Mouse (Mus musculus) megakaryocyte progenitor cell, adult 5-6 weeks (primary cell): ENCODE measurements around the gene Hoxc8. TPM values are rescaled to one million over a fixed set of nuclear protein-coding genes. Genes with fewer than 3 reads are reported as not detected.

Experiments
- ATAC-seq: replicated peaks from 2 replicates; pipeline ENCODE4 v1.8.0; 2016; ENCODE audit warnings: mild to moderate bottlenecking, moderate TSS enrichment, inconsistent platforms; ENCODE audit not compliant: poor library complexity
- total RNA-seq, 2 experiments: library from RNA; stranded (forward) in 1 of 2; stranded (reverse) in 1 of 2; fragments of 157-497, 149-512 nt in 1 of 2; fragments of 200-1000 nt in 1 of 2; gene quantifications; 2 replicates each; pipeline versions ENCODE4 v1.2.3 to v1.2.4; 2015 to 2017

Gene Hoxc8
- total RNA-seq, 2 experiments from 2014 or later, result not detected

DNA sequence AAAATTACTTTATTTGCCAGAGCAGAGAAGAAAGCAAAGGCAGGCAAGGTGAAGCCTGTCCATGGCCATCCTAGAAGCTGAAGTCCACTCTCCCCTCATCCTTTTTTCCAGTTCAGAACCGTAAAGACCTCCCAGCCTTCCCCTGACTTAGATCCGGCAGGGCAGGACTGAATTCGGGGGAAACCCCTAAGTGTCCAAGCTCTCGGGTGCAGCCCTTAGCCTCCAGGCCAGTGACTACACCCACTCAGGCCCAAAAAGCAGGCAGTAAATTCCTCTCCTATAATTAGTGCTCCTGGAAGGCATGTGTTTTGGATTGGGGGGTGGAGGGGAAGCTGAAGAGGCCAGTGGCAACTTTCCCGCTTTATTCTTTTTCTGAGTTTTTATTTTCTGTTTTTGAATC is 15.4 kb downstream of the Hoxc8 start:
- no peak for ATAC-seq

DNA sequence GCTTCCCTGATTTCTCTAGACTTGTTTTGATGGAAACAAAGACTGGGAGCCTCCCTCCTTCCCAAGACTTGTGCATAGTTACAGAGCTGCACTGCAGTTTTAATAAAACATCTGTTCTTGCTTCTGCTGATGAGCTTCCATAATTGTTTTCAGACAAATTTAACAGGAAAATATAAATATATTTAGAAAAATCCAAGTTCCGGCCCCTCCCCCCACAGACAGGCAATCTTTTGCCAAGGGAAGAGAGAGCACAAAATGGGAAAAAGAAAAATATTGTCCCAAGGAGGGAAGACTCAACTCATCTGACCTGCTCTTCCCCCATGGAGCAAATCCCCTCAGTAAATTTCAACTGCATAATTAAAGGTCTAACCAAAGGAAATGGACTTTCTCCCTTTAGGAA is 15.9 kb downstream of the Hoxc8 start:
- ATAC-seq, result no peak

DNA sequence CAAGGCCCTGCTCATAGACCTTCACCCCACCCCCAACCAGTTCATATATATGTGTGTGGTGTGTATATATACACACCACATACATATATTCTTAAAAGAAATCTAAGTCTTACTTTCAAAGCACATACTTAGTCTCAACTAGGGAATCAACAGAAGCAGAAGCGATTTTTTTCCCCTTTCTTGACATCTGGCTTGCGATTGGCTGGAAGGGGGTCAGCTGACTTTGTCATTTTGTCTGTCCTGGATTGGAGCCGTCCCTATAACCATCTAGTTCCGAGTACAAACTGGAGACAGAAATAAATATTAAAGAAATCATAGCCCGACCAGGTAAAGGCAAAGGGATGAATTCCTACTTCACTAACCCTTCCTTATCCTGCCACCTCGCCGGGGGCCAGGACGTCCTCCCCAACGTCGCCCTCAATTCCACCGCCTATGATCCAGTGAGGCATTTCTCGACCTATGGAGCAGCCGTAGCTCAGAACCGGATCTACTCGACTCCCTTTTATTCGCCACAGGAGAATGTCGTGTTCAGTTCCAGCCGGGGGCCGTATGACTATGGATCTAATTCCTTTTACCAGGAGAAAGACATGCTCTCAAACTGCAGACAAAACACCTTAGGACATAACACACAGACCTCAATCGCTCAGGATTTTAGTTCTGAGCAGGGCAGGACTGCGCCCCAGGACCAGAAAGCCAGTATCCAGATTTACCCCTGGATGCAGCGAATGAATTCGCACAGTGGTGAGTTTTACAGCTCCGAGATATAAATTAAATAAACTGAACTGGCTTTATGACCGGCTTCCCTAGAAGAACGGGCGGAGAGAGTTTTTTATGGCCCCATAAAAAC is 19.1 kb downstream of the Hoxc8 start:
- ATAC-seq, result no peak

DNA sequence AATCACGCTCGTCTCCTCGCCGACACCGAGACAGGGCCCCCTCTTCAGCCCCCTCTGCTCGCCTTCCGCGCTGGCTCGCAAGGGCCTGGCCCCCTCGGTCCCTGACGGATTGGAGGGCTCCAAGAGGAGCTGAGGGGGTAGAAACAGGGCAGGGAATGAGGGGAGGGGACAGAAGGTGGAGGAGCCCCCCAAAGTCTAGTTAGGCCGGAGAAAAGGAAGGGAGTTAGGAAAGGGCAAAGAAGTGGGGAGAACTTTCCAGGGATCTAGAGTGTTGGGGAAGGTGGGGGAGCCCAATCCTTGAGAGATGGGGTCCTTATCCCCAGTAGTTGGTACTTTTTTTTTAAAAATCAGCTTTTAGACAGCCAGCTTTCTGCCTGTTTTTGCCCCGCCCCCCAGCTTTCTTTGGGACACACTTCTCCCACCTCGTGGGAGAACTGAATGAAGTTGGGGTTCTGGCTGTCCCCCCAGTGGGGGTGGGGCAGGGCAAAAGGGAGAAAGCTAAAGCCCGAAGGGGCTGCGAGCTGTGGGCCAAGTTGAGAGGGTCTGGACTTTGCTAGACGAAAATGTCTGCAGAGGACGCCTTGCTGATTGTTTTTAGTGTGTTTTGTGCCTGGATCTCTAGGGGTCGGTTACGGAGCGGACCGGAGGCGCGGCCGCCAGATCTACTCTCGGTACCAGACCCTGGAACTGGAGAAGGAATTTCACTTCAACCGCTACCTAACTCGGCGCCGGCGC is 19.9 kb downstream of the Hoxc8 start:
- ATAC-seq, result no peak

DNA sequence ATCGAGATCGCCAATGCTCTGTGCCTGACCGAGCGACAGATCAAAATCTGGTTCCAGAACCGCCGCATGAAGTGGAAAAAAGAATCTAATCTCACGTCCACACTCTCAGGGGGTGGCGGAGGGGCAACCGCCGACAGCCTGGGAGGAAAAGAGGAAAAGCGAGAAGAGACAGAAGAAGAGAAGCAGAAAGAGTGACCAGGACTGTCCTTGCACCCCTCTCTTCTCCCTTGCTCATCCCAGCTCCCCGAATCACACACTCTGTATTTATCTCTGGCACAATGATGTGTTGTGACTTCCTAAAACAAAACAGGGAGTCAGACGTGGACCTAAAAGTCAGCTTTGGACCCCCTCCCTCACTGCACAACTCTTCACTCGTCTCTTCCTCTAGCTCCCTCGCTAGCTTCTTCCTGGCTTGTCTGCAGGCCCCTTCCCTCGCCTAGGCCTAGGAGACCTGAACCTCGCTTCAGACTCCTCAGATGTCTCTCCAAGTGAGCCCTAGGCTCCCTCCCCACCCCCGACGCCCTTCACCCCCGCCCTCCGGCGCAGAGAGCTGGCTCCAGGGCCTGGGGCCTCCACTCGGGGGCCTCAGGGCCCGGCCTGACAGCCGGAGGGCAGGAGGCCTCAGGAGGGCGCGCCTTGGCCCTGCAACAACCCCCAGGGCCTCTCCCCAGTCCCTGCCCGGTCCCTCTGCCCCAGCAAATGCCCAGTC is 20.6 kb downstream of the Hoxc8 start:
- ATAC-seq, result no peak

DNA sequence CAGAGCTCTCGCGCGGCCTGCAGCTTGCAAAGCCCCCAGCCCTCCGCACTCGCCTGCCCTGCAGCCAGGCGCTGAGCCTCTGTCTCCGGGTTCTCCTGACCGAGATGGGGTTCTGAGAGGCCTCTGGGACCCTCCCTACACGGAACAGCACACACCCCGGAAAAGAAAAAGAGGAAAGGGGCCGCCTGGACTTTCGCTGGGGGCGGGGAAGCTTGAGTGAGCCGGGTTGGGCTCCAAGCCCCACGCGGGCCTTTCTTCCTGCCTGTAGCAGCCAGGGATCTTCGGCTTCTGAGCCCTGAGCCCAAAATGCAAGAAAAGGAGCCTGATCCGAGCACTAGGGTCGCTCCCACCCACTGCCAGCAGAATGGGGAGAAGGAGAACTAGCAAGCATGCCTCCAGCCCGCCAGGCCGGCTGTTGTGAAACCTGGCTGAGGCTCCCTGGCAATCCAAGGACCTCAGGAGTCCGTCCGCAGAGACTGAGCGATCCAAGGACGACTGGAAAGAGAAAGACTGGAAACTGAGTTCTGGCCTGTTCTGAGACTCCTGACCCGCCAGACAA is 21.6 kb downstream of the Hoxc8 start:
- ATAC-seq, result no peak

DNA sequence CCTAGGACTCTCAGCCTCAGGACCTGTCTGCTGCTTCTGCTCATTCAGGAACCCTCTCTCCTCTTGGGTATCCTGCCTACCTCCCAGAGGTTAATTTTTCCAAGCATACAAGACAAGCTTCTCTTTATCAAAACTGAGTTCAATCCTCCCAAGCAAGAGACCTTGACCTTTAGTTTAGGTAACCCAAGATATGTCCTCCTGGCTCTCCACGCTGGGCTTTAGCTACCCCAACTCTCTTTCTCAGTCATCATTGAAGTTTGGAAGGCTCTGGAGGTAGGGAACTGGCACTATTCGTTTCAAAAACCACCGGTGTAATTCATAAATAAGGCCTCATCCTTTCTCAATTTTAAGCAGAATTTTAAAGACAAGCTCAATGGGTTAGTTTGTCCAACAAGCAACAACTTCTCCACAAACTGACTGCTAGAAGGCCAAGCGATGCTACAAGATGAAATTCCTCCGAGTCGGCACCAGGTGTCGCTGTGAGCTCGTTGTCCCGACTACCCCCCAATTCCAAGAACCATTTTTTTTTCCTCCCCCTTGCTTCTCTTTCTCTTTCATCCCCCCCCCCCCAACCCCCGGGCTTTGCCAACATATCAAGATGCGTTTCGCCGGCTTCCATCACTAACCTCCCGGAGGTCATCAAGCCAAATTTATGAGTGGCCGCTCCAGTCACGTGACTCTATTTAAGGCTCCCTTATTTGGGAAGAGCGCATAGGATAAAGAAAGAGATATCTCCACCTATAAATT is 23.0 kb downstream of the Hoxc8 start:
- peak; percentile 68; the same call in 1 of the 2 replicates for ATAC-seq

DNA sequence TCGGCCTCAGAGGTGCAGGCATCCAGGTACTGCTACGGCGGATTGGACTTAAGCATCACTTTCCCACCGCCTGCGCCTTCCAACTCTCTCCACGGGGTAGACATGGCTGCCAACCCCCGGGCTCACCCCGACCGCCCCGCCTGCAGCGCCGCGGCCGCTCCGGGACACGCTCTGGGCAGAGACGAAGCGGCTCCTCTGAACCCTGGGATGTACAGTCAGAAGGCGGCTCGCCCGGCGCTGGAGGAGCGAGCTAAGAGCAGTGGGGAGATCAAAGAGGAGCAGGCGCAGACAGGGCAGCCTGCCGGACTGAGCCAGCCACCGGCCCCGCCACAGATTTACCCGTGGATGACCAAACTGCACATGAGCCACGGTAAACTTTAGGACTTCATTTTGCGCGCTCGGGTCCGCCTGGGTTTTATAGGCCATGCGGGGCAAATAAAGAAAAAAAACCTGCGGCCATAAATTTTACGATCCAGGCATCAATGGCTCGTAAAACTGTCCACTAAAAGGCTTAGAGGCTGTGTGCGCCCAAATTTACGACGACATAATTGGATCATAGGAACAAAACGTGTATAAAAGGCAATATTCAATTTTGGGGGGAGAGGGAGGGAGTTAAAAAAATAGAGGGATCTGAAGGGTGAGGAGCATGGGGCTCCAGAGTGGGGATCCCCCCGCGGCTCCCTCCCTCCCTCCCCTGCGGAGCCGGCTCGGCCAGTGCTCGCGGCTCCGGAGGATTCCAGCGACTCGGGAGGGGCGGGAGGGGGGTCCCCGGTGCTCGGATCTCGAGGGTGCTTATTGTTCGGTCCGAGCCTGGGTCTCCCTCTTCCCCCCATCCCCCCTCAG is 24.0 kb downstream of the Hoxc8 start:
- 0 out of 2 replicates have a peak, but pooled peaks have one; percentile 12 for ATAC-seq

DNA sequence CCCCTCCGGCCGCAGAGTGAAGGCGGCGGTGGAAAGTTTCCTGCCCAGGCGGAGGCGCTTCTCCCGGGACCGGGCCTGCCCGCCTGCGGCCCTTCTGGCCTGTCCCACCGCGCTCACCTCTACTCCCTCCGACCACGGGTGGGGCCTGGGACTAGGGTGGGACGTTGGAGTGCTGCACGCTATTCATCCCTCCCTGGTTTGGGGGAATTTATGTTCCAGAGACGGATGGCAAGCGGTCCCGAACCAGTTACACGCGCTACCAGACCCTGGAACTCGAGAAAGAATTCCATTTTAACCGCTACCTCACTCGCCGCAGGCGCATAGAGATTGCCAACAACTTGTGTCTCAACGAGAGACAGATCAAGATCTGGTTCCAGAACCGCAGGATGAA is 24.6 kb downstream of the Hoxc8 start:
- no peak for ATAC-seq

DNA sequence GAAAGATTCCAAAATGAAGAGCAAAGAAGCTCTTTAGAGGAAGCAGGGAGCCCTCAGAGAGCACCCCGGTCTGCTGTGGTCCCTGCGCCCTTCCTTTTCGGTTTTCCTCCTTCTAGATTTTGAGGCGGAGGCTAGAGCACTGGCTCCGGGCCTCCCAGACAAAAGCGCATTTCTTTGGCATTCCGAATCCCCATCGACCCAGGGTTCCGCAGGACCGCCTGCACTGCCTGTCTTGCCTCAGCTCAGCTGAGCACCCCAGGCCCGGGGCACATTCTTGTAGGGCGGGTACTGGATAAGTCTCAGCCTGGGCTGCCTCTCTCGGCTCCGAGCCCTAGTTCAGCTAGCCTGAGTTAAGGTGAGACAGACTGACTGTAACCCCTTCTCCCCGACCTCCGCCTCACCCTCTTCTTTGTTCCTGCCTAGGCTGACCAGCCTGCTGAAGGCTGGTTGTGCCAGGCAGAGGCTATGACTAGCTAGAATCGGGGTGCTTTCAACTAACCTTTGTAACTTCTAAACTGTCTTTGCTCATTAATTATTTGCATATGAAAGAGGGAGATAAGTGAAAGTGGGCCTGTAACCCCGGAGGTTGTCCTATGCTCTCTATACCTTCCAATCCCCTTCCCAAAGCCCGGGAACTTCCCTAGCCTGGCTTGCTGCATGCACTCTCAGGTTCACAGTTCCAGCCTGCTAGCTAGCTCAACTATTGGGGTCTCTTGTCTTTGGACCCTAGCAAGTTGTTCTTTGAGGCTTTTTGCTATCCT is 25.2 kb downstream of the Hoxc8 start:
- no peak for ATAC-seq

DNA sequence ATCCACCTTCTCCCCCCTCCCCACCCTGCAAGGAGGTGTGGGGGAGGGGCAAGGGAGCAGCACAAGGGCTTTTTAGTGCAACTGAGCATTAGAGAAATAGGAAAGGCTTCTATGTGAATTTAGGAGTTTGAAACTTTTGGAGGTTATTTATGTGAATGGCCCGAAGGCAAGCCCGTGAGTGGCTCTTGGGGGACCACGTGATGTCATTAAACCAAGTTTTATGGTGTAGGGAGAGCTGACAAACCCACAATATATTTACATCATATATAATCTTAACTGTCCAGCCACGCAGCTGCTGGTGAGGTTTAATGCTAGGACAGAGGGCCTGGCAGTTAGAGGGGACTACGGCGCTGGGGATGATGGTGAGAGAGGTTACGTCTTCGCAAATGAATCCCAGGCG is 28.2 kb downstream of the Hoxc8 start, which contains the start of gene Hoxc4:
TSS of gene Hoxc4 (plus strand) at position 299 of the 400 bp plus-strand sequence.
- ATAC-seq, result no peak

DNA sequence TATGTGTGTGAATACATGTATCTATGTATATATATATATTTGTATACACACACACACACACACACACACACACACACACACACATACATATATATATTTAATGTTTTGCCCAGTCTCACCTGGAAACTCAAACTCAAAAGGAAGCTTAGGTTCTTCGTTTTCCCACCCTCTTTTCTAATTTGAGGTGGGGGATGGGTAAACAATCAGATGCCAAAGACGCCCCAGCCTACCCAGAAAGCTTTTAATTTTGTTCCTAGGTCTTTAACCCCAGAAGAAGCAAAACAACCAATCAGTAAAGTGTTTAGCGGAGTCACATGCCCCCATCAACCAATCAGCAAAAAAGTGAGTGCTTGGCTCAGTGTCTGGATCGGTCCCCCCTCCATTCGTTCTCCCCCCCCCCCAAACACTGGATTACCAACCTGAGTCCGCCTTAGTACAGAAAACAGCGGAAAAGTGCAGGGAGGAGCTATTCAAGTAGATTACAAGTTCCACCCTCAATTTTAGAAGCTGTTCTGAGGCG is 30.6 kb downstream of the Hoxc8 start:
- ATAC-seq, result no peak

DNA sequence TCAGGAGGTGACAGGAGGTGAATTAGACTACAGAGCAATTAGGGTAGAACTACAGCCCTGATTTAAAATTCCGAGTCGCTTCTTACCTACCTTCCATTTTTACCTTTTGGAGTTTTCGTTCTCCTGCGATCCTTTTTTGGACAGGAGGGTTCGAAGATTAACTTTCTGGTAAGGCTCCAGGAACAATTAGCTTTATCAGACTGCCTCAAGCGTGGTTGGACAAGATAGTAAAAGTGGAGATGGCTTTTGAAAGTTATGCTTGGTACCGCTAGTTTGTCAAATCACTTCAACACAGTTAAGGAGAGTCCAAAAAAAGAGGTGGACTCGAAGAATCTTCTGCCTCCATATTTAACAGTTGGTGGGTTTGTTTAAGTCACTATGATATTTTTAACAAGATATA is 31.1 kb downstream of the Hoxc8 start:
- ATAC-seq, result no peak

DNA sequence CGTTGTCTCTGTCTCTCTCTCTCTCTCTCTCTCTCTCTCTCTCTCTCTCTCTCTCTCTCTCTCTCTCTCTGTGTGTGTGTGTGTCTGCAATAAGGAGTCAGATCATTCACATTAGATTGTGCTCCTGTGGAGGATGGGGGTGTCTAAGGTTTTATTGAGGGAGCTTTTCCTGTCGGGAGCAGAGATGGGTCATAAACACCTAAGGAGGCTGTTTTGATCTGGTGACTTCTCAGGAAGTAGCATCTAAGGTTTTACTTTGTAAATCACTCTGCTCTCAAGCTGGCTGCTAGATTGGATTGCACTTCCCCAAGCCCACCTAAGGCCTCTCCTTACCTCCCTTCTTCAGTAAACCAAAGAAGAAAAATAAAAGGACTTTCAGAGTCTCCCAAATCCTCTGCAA is 33.7 kb downstream of the Hoxc8 start:
- no peak for ATAC-seq

DNA sequence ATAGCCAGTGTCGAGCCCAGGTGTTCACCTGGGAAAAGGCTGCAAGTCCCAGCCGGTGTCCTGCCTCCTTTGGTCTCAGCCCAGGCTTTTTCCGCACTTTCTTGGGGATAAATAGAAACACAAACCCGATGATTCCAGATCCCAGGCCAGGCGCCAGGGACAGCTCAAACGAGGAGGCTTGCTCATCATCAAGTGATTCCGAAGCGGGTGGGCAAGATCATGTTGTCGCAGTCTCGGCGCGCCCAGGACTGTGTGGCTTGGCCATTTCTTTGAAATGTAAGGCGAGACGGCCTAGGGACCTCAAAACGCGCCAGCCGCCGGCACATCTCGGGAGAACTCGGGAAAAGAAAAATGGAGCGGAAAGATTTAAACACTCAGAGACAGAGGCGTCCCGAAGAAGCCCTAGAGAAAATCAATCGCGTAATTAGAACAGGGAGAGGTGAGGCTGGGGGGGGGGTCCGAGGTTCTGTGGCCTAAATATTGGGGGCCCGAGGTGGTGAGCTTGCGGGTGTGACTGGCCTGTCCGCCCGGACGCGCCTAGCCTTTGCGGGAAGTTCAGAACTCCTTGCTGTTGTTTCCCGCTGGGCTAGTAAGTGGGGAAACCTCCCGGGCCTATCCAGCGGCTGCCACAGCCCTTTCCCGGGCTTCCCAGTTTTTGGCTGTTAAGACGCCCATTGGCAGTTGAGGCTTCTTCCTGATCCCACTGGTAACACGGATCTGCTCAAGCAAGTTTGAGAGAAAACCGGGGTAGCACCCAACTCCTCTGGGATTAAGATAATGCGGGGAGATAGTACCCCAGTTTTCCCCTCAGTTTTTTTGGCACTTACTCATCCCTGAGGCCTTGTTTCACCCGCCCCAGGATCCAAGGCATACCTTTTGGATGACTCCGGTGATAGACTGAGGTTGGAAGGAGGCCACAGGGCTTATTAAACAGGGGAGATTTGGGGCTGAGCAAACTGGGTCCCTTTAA is 37.1 kb downstream of the Hoxc8 start:
- ATAC-seq, result no peak

DNA sequence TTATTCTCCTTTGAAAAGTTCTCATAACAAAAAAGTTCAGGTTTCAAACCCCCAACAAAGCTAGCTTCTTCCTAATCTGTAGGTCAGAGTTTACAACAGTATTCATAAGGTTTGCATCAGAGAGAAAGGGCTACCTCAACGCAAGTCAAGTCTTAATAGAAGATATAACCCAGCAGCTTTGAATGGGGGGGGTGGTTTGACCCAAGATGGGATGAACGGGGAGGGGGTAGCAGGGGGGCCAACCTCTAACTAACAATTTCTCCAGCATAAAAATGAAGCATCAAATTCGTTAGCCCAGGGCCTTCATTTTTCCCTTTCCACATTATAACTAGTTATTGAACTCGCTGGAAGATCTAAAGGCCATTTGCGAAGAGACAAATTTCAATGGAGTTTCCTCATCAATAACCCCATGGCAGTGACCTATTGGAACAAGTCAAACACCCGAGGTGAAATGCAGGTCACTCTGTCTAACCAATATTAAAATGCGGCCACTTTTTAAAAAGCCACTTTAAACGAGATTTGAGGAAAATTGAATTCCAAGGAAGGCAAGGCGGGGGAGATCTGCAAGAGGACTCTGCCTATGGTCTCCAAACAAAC is 38.6 kb downstream of the Hoxc8 start:
- ATAC-seq, result no peak

DNA sequence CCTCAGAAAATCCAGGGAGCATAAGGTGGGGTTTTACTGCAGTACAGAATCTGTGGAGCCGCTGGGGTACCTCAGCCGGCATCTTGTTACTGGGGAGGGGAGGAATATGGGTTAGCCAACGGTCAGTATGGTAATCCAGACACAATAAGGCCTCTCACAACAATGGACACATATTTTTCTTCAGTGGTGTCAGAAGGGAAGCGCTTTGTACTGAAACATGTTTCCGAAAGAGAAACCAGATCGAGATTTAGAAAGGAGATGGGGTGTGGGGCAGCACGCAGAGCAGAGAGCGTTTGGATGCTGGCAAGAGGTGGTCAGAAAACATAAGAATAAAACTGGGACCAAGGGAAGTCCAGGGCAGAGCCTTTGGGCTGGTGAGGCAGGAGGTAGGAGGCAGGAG is 39.7 kb downstream of the Hoxc8 start:
- ATAC-seq, result no peak
